Mouse (Mus musculus) embryonic facial prominence, embryonic 10.5 days (tissue): ENCODE measurements around the gene Wdtc1. TPM values are rescaled to one million over a fixed set of nuclear protein-coding genes. Genes with fewer than 3 reads are reported as not detected.

ENCODE experiments used
- DNase-seq: peaks from one replicate; pipeline ENCODE4 v3.0.0-alpha.2; 2017; ENCODE audit warnings: low spot score
- H3K27ac ChIP-seq: fragments of 300-500 bp; sonication (generic); replicated peaks from 2 replicates; pipeline ENCODE4 v1.5.1; 2016; ENCODE audit warnings: mild to moderate bottlenecking
- H3K27me3 ChIP-seq: fragments of 300-500 bp; sonication (generic); replicated peaks from 2 replicates; pipeline ENCODE4 v1.6.1; 2016; ENCODE audit warnings: low read depth, mild to moderate bottlenecking; ENCODE audit not compliant: poor library complexity, severe bottlenecking
- H3K36me3 ChIP-seq: fragments of 300-500 bp; sonication (generic); replicated peaks from 2 replicates; pipeline ENCODE4 v1.6.1; 2016; ENCODE audit warnings: mild to moderate bottlenecking, moderate library complexity
- H3K4me1 ChIP-seq: fragments of 300-500 bp; sonication (generic); 2 replicates; pipeline ENCODE4 v1.6.1; 2016
- H3K4me3 ChIP-seq: fragments of 300-500 bp; sonication (generic); 2 replicates; pipeline ENCODE4 v1.5.1; 2016; ENCODE audit warnings: mild to moderate bottlenecking, moderate library complexity
- H3K9me3 ChIP-seq: fragments of 300-500 bp; sonication (generic); 2 replicates; pipeline ENCODE4 v1.6.1; 2016; ENCODE audit warnings: mild to moderate bottlenecking
- WGBS: fragments of 180-500 bp; shearing (Covaris S2); methylation state at CpG from one replicate; pipeline ENCODE4 v1.1.7; 2016; 5-methylcytosine and 5-hydroxymethylcytosine counted together
- polyA plus RNA-seq: library from polyadenylated mRNA; unstranded; fragments of >200 nt; fragmentation: Nextera tagmentation; extraction: Ambion mirVana; gene quantifications from 2 replicates; pipeline ENCODE4 v1.2.1, GENCODE M21; 2016

The Wdtc1 gene
- polyA plus RNA-seq, 1 experiment from 2014 or later = 17.7 TPM

- H3K27ac ChIP-seq = no peak overlapping the region
- no peak for DNase-seq
- H3K9me3 ChIP-seq = no peaks in the 10 kb centered on the region
- WGBS = 92% methylated on average over 2 of the region's 2 CpGs
- no peaks in the 10 kb centered on the region for H3K27me3 ChIP-seq
- H3K4me3 ChIP-seq = no peak overlapping the region
- H3K4me1 ChIP-seq = peaks cover 44% of the 10 kb centered on the region
- peaks cover 11% of the 10 kb centered on the region for H3K36me3 ChIP-seq
Measured at GRCm38 (mm10) chr4:133390042-133390441, 36.8 kb upstream of the Wdtc1 start.

DNA sequence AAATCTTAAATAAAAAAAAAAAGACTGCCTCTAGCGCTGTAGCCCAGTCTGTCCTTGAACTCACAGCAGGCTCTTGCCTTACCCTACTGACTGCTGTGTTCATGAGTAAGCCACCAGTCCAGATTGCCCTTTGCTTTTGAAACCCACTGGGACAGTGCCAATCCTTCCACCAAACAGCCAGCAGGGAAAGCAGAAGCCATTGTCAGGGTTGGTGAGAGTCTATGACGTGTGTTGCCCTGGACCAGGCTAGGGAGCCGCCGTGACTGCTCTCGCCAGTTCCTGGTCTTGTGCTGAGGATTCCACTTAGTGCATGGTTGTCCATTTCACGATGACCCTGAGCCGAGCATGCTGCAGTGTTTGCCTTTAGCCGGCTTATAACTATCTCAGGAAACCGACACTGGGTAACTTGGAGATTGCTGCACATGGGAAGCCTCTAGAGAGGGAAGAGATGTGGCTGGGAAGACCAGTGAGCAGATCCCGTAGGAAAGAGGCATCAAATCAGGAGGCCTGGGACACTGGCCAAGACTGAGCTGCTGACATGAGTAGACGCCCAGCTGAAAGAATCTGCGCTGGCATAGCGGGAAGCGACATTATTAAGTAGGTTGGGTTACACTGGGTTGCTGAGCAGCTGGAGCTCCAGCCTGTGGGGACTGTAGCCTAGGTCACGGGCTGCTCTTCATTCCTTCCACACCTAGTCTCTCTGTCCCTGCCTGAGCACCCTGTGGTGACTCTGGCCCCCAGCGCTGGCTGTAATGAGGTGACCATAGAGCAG lies 35.7 kb upstream of the Wdtc1 start:
- DNase-seq = no peak
- Histone ChIP-seq H3K27ac (0 out of 2 replicates have a peak overlapping the region, but pooled peaks have one; percentile 6), H3K9me3 (no peaks in the 10 kb centered on the region), H3K4me3 (no peak overlapping the region), H3K4me1 (peaks cover 36% of the 10 kb centered on the region), H3K27me3 (no peaks in the 10 kb centered on the region), H3K36me3 (peaks cover 13% of the 10 kb centered on the region)
- WGBS = 92% methylated on average over 16 of the region's 16 CpGs

DNA sequence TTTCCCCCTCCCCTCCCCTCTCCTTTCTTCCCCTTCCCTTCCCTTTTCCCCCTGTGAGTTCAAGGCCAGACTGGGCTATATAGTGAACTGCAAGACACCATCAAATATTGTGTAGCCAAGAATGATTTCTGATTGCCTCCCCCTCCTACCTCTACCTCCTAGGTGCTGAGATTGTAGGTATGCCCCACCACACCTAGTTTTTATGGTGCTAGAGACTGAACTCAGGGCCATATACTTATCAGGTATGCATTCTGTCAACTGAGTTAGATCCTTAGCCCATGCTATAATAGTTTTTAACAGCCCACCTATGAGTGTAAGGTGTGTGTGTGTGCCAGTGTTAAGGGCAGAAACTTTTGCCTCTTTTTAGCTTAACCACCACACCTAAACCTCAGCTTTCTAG lies 33.8 kb upstream of the Wdtc1 start:
- Histone ChIP-seq H3K9me3 (no peaks in the 10 kb centered on the region), H3K27ac (no peak overlapping the region), H3K4me3 (no peak overlapping the region), H3K27me3 (no peaks in the 10 kb centered on the region), H3K4me1 (peaks cover 35% of the 10 kb centered on the region), H3K36me3 (peaks cover 20% of the 10 kb centered on the region)
- no peak for DNase-seq

GRCm38 (mm10) chr4:133386061-133386797 lies 32.9 kb upstream of the Wdtc1 start:
- DNase-seq = no peak
- WGBS = 74% methylated on average over 7 of the region's 7 CpGs

DNA sequence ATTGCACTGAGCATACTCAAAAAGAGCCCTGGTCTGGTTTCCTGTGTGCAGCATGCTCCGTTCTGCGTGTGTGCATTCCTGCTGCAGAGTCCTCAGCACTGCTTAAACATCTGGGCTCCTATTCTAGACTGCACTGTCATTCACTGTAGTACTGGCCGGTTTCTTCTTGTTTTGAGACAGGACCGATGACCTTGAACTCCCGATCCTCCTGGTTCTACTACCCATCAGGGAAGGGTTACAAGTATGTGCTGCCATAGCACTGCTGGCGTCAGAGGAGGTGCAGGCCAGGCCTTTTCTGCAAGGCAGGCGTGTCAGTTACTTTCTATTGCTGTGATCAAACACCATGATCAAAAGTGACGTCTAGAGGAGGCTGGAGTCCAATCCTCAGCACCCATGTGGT lies 27.9 kb upstream of the Wdtc1 start:
- Histone ChIP-seq H3K4me1 (peaks cover 54% of the 10 kb centered on the region), H3K36me3 (peaks cover 24% of the 10 kb centered on the region), H3K9me3 (no peaks in the 10 kb centered on the region), H3K27ac (no peak overlapping the region), H3K27me3 (no peaks in the 10 kb centered on the region), H3K4me3 (no peak overlapping the region)
- WGBS = 79% methylated on average over 8 of the region's 8 CpGs
- DNase-seq = no peak

More at GRCm38 (mm10) chr4:133386061-133386797, 32.9 kb upstream of the Wdtc1 start:
- Histone ChIP-seq H3K36me3 (peaks cover 28% of the 10 kb centered on the region), H3K27me3 (no peaks in the 10 kb centered on the region), H3K27ac (0 out of 2 replicates have a peak overlapping the region, but pooled peaks have one; percentile 36), H3K4me3 (no peak overlapping the region), H3K4me1 (peaks cover 29% of the 10 kb centered on the region), H3K9me3 (no peaks in the 10 kb centered on the region)

- no peak overlapping the region for H3K4me3 ChIP-seq
- H3K36me3 ChIP-seq = peaks cover 24% of the 10 kb centered on the region
- WGBS = 66% methylated on average over 6 of the region's 6 CpGs
- no peaks in the 10 kb centered on the region for H3K27me3 ChIP-seq
- no peak for DNase-seq
- H3K9me3 ChIP-seq = no peaks in the 10 kb centered on the region
- H3K4me1 ChIP-seq = peaks cover 56% of the 10 kb centered on the region
- no peak overlapping the region; the same call in 1 of the 2 replicates for H3K27ac ChIP-seq
Measured at GRCm38 (mm10) chr4:133380532-133380931, 27.3 kb upstream of the Wdtc1 start.

GRCm38 (mm10) chr4:133379861-133380260 lies 26.6 kb upstream of the Wdtc1 start:
- no peaks in the 10 kb centered on the region for H3K27me3 ChIP-seq
- peak overlapping the region; percentile 57 for H3K27ac ChIP-seq
- peaks cover 24% of the 10 kb centered on the region for H3K36me3 ChIP-seq
- H3K4me3 ChIP-seq = no peak overlapping the region
- WGBS = 66% methylated on average over 3 of the region's 3 CpGs
- DNase-seq = no peak
- no peaks in the 10 kb centered on the region for H3K9me3 ChIP-seq
- peaks cover 56% of the 10 kb centered on the region for H3K4me1 ChIP-seq

- peaks cover 61% of the 10 kb centered on the region for H3K4me1 ChIP-seq
- DNase-seq = no peak
- H3K36me3 ChIP-seq = peaks cover 27% of the 10 kb centered on the region
- no peaks in the 10 kb centered on the region for H3K9me3 ChIP-seq
- H3K27ac ChIP-seq = peak overlapping the region; percentile 81
- peak overlapping the region; percentile 39; the same call in 1 of the 2 replicates for H3K4me3 ChIP-seq
- WGBS = 36% methylated on average over 5 of the region's 5 CpGs
- H3K27me3 ChIP-seq = no peaks in the 10 kb centered on the region
Measured at GRCm38 (mm10) chr4:133379046-133379347, 25.7 kb upstream of the Wdtc1 start.

- WGBS = 4% methylated on average over 13 of the region's 13 CpGs
- DNase-seq = peak; percentile 75
- peak overlapping the region; percentile 39 for H3K4me3 ChIP-seq
- H3K27ac ChIP-seq = peak overlapping the region; percentile 81
- H3K9me3 ChIP-seq = no peaks in the 10 kb centered on the region
- no peaks in the 10 kb centered on the region for H3K27me3 ChIP-seq
- peaks cover 27% of the 10 kb centered on the region for H3K36me3 ChIP-seq
- H3K4me1 ChIP-seq = peaks cover 66% of the 10 kb centered on the region
Measured at GRCm38 (mm10) chr4:133378236-133379045, 25.2 kb upstream of the Wdtc1 start.

DNA sequence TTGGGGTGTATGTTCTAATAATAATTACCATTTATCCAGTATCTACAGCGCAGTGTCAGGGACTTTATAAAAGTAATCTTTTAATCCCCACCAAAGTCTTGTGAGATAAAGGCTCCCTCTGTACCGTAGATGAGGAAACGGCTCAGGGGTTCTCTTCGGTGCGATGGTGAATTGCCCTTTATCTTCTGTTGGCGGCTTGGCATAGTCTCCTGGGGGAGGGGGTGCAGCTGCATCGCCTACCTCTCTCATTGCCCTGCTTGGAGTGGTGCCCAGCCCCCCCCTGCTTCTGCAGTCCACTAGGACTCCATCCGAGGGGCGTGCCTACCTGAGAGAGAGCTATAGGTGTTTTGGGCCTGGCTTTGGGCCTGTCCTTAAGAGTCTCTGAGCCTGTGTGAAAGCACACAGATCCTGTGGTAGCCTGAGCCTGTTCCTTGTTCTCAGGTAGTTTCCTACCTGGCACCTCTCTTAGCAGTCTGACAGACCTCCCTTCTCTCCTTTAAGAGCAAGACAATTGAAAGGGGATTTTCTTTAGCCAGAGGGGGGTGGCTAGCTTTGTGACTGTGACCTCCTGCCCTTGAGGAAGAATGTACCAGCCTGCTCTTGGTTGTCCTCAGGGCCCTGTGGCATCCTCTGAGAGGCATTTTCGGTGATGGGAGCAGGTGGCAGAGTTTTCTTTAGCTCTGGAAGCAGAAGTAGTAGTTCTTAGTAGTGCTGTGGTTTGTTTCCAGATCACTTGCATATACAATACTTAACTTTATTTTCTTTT lies 22.7 kb upstream of the Wdtc1 start:
- H3K36me3 ChIP-seq = peaks cover 18% of the 10 kb centered on the region
- no peaks in the 10 kb centered on the region for H3K27me3 ChIP-seq
- H3K4me1 ChIP-seq = peaks cover 87% of the 10 kb centered on the region
- no peak for DNase-seq
- no peak overlapping the region for H3K4me3 ChIP-seq
- no peaks in the 10 kb centered on the region for H3K9me3 ChIP-seq
- H3K27ac ChIP-seq = no peak overlapping the region
- WGBS = 67% methylated on average over 10 of the region's 10 CpGs

DNA sequence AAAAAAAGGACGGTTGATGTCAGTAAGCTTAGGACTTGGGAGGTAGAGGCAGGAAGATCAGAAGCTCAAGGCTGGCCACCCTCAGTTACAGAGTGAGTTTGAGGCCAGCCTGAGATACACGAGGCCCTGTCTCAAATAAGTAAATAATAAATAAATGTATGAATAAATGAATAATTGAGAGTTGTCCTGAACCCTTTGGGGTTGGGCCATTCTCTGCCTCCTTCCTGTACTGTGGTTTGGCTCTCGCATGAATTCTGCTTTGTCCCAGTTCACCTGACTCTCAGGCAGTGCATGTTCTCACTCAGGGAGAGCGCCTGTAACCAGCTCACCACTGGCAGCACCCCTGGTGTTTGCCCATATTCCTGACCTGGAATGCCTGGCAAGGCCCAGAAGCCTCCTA lies 20.7 kb upstream of the Wdtc1 start:
- Histone ChIP-seq H3K9me3 (no peaks in the 10 kb centered on the region), H3K27ac (no peak overlapping the region), H3K36me3 (peaks cover 18% of the 10 kb centered on the region), H3K27me3 (no peaks in the 10 kb centered on the region), H3K4me3 (no peak overlapping the region), H3K4me1 (peaks cover 82% of the 10 kb centered on the region)
- DNase-seq = no peak
- 83% methylated on average over 4 of the region's 4 CpGs for WGBS

DNA sequence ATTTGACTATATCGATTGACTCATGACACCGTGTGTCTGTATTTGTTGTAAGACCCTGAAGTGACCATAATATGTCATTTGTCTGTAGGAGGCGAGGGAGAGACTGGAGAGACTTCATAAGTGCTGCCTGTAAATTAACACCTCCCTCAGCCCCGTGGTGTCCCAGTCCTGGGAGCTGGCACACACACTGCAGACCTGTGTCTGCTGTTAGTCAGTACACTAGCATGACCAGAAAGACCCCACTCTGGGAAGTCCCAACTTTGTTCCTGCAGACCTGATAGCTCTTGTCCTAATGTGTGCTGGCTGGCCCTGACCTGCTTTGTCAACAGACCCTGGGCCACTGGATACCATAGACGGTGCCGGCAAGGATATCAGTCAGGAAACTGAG lies 19.0 kb upstream of the Wdtc1 start:
- no peak for DNase-seq
- peaks cover 64% of the 10 kb centered on the region for H3K4me1 ChIP-seq
- H3K27me3 ChIP-seq = no peaks in the 10 kb centered on the region
- H3K27ac ChIP-seq = no peak overlapping the region
- H3K4me3 ChIP-seq = peak overlapping the region; percentile 94; the same call in 1 of the 2 replicates
- peaks cover 18% of the 10 kb centered on the region for H3K36me3 ChIP-seq
- no peaks in the 10 kb centered on the region for H3K9me3 ChIP-seq
- WGBS = 76% methylated on average over 6 of the region's 6 CpGs
